Mouse (Mus musculus) limb, embryonic 15.5 days (tissue): Measurements from ENCODE around the gene Zfp346. TPM values are rescaled to one million over a fixed set of nuclear protein-coding genes. Genes with fewer than 3 reads are reported as not detected.
"Not testable (repeated sequence)": the region's sequence is repeated elsewhere in the genome, so short reads cannot be mapped to it uniquely, and the experiment has no call there.

Source experiments
- ATAC-seq: fragments of 200-750 bp; cut with Nextera tagmentation; 2 replicates; pipeline ENCODE4 v1.8.0; 2017; ENCODE audit warnings: low read depth, moderate TSS enrichment; ENCODE audit not compliant: insufficient number of reproducible peaks, low FRiP score, low TSS enrichment
- H3K27ac ChIP-seq: fragments of 300-500 bp; sonication (generic); 2 replicates; pipeline ENCODE4 v1.5.1; 2015; ENCODE audit warnings: moderate library complexity, mild to moderate bottlenecking, inconsistent platforms
- H3K27me3 ChIP-seq: fragments of 300-500 bp; sonication (generic); 2 replicates; pipeline ENCODE4 v1.6.1; 2015; ENCODE audit warnings: inconsistent platforms
- H3K36me3 ChIP-seq: fragments of 300-500 bp; sonication (generic); 2 replicates; pipeline ENCODE4 v1.6.1; 2015; ENCODE audit warnings: inconsistent platforms
- H3K4me1 ChIP-seq: fragments of 300-500 bp; sonication (generic); 2 replicates; pipeline ENCODE4 v1.6.1; 2015; ENCODE audit warnings: inconsistent platforms
- H3K4me2 ChIP-seq: fragments of 300-500 bp; sonication (generic); 2 replicates; pipeline ENCODE4 v1.6.1; 2015; ENCODE audit warnings: mild to moderate bottlenecking, inconsistent platforms
- H3K4me3 ChIP-seq: fragments of 300-500 bp; sonication (generic); 2 replicates; pipeline ENCODE4 v1.5.1; 2015; ENCODE audit warnings: mild to moderate bottlenecking, inconsistent platforms
- H3K9ac ChIP-seq: fragments of 300-500 bp; sonication (generic); 2 replicates; pipeline ENCODE4 v1.6.1; 2015; ENCODE audit warnings: inconsistent platforms
- H3K9me3 ChIP-seq: fragments of 300-500 bp; sonication (generic); 2 replicates; pipeline ENCODE4 v1.6.1; 2016; ENCODE audit warnings: inconsistent platforms
- WGBS: fragments of 180-500 bp; shearing (Covaris S2); methylation state at CpG from one replicate; pipeline ENCODE4 v1.1.7; 2015; 5-methylcytosine and 5-hydroxymethylcytosine counted together
- polyA plus RNA-seq: library from polyadenylated mRNA; unstranded; fragments of >200 nt; fragmentation: Nextera tagmentation; extraction: Ambion mirVana; gene quantifications from 2 replicates; pipeline ENCODE4 v1.2.1, GENCODE M21; 2015

The Zfp346 gene
- 22.2 and 26.0 TPM in 2 replicates for polyA plus RNA-seq

GRCm38 (mm10) chr13:55105045-55105952 is at the start of gene Zfp346:
Gene Zfp346, plus strand, starts transcription at chr13:55105311.
- under 1% methylated on average over 66 of the region's 66 CpGs for WGBS
- peak within 1 kb of the TSS; percentile 89 for H3K27ac ChIP-seq
- peaks cover 9% of the 10 kb centered on the region for H3K4me1 ChIP-seq
- peak; percentile 93 for ATAC-seq
- H3K36me3 ChIP-seq: peaks cover 23% of the 10 kb centered on the region
- H3K27me3 ChIP-seq: no peaks in the 10 kb centered on the region
- peak within 1 kb of the TSS; percentile 76 for H3K9ac ChIP-seq
- peak within 1 kb of the TSS; percentile 70 for H3K4me2 ChIP-seq
- peak within 1 kb of the TSS; percentile 95 for H3K4me3 ChIP-seq
- H3K9me3 ChIP-seq: no peaks in the 10 kb centered on the region

- Histone ChIP-seq H3K4me2 (no peak overlapping the region), H3K4me3 (no peak overlapping the region), H3K9me3 (no peaks in the 10 kb centered on the region), H3K4me1 (no peaks in the 10 kb centered on the region), H3K27me3 (no peaks in the 10 kb centered on the region), H3K9ac (no peak overlapping the region), H3K27ac (no peak overlapping the region), H3K36me3 (peaks cover 14% of the 10 kb centered on the region)
- no peak for ATAC-seq
- 97% methylated on average over 2 of the region's 2 CpGs for WGBS
Observed at GRCm38 (mm10) chr13:55058042-55058441, 47.1 kb upstream of the Zfp346 start.

- H3K4me2 ChIP-seq: no peak overlapping the region
- H3K36me3 ChIP-seq: peaks cover 7% of the 10 kb centered on the region
- ATAC-seq: no peak
- no peak overlapping the region for H3K27ac ChIP-seq
- no peaks in the 10 kb centered on the region for H3K4me1 ChIP-seq
- no peak overlapping the region for H3K4me3 ChIP-seq
- H3K9me3 ChIP-seq: no peaks in the 10 kb centered on the region
- H3K27me3 ChIP-seq: no peaks in the 10 kb centered on the region
- WGBS: 87% methylated on average over 2 of the region's 2 CpGs
- H3K9ac ChIP-seq: no peak overlapping the region
Observed at GRCm38 (mm10) chr13:55063276-55063675, 41.8 kb upstream of the Zfp346 start.

GRCm38 (mm10) chr13:55069719-55070118 is 35.4 kb upstream of the Zfp346 start:
- H3K9me3 ChIP-seq: no peaks in the 10 kb centered on the region
- no peak overlapping the region for H3K27ac ChIP-seq
- no peak overlapping the region for H3K9ac ChIP-seq
- H3K4me2 ChIP-seq: no peak overlapping the region
- 67% methylated on average over 7 of the region's 7 CpGs for WGBS
- no peaks in the 10 kb centered on the region for H3K27me3 ChIP-seq
- H3K4me1 ChIP-seq: no peaks in the 10 kb centered on the region
- H3K4me3 ChIP-seq: no peak overlapping the region
- H3K36me3 ChIP-seq: 0 out of 2 replicates have a peak, but pooled peaks cover 5% of the 10 kb centered on the region
- ATAC-seq: no peak

- no peak for ATAC-seq
- no peak overlapping the region for H3K9ac ChIP-seq
Observed at GRCm38 (mm10) chr13:55071322-55071721, 33.8 kb upstream of the Zfp346 start.

GRCm38 (mm10) chr13:55075597-55075996 is 29.5 kb upstream of the Zfp346 start:
- Histone ChIP-seq H3K4me2 (no peak overlapping the region), H3K4me3 (no peak overlapping the region), H3K4me1 (no peaks in the 10 kb centered on the region), H3K27me3 (no peaks in the 10 kb centered on the region), H3K27ac (no peak overlapping the region), H3K9ac (no peak overlapping the region), H3K9me3 (no peaks in the 10 kb centered on the region), H3K36me3 (peaks cover 23% of the 10 kb centered on the region)
- 59% methylated on average over 5 of the region's 5 CpGs for WGBS
- ATAC-seq: no peak

More at GRCm38 (mm10) chr13:55071322-55071721, 33.8 kb upstream of the Zfp346 start:
- Histone ChIP-seq H3K4me2 (no peak overlapping the region), H3K27me3 (no peaks in the 10 kb centered on the region), H3K27ac (no peak overlapping the region), H3K36me3 (peaks cover 11% of the 10 kb centered on the region), H3K4me3 (no peak overlapping the region), H3K9me3 (no peaks in the 10 kb centered on the region), H3K4me1 (no peaks in the 10 kb centered on the region)
- 1% methylated on average over 3 of the region's 3 CpGs for WGBS

GRCm38 (mm10) chr13:55092588-55092987 is 12.5 kb upstream of the Zfp346 start:
- Histone ChIP-seq H3K9ac (no peak overlapping the region), H3K4me1 (no peaks in the 10 kb centered on the region), H3K4me2 (no peak overlapping the region), H3K27ac (no peak overlapping the region), H3K4me3 (no peak overlapping the region), H3K36me3 (peaks cover 11% of the 10 kb centered on the region), H3K27me3 (no peaks in the 10 kb centered on the region), H3K9me3 (no peaks in the 10 kb centered on the region)
- WGBS: 90% methylated on average over 4 of the region's 4 CpGs
- ATAC-seq: no peak

DNA sequence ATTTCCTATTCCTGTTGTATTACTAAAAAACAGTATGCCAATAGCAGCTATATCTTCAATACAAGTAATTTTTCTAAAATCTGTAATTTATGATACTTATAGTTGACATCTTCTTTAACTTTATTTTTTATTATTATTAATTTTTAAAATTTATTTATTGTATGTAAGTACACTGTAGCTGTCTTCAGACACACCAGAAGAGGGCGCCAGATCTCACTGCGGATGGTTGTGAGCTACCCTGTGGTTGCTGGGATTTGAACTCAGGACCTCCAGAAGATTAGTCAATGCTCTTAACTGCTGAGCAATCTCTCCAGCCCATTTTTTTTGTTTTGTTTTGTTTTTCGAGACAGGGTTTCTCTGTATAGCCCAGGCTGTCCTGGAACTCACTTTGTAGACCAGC is 7.3 kb upstream of the Zfp346 start:
- not testable (repeated sequence) for H3K9me3 ChIP-seq, H3K36me3 ChIP-seq, H3K27ac ChIP-seq, H3K4me3 ChIP-seq, H3K27me3 ChIP-seq, H3K4me1 ChIP-seq, H3K9ac ChIP-seq, ATAC-seq, H3K4me2 ChIP-seq
- WGBS: 91% methylated on average over 3 of the region's 3 CpGs

- Histone ChIP-seq H3K4me3 (peak overlapping the region; percentile 88), H3K9ac (peak overlapping the region; percentile 97), H3K4me1 (peaks cover 9% of the 10 kb centered on the region), H3K27ac (peak overlapping the region; percentile 95), H3K27me3 (no peaks in the 10 kb centered on the region), H3K36me3 (no peaks in the 10 kb centered on the region), H3K9me3 (no peaks in the 10 kb centered on the region), H3K4me2 (peak overlapping the region; percentile 55)
- 29% methylated on average over 20 of the region's 20 CpGs for WGBS
- ATAC-seq: no peak
Observed at GRCm38 (mm10) chr13:55099066-55099725, 5.9 kb upstream of the Zfp346 start.

DNA sequence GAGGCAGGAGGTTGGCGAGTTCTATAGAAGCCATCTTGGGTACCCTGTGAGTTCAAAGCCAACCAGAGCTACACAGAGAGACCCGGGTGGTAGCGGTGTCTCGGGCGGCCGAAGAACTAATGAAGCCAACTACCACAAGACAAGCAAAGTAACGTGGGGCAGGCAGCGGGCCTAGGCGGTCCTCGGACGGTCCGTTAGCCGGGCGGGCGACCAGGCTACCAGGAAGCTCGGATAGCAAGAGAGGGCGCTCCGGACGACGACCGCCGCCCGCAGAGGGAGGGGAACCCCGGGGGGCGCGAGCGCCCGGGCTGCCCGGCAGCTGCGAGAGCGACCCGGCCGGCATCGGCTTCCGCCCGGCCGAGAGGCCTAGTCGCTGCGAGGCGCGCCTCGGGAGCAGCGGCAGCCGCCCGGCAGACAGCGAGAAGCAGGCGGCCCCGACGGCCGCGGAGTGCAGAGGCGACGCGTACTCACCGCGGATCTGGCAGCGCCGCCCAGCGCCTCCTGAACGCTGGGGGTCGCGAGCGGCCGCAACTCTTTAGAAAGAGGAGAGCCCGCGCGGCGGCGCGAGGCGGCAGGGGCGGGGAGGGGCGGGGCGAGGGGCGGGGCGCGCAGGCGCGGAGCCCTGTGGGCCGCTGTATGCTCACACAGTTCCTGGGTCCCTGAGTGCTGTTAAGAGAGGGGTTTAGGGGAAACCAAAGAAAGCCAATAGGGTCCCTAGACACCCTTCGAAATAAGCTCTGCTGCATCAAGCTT is 5.2 kb upstream of the Zfp346 start, which contains the start of gene Uimc1:
Gene Uimc1, minus strand, starts transcription at position 575 of the 753 bp plus-strand sequence.
- H3K4me2 ChIP-seq: peak within 1 kb of the TSS; percentile 55
- H3K27me3 ChIP-seq: no peaks in the 10 kb centered on the region
- H3K36me3 ChIP-seq: no peaks in the 10 kb centered on the region
- H3K4me3 ChIP-seq: peak within 1 kb of the TSS; percentile 88
- peaks cover 10% of the 10 kb centered on the region for H3K4me1 ChIP-seq
- H3K9ac ChIP-seq: peak within 1 kb of the TSS; percentile 97
- ATAC-seq: peak; percentile 90
- under 1% methylated on average over 80 of the region's 81 CpGs for WGBS
- no peaks in the 10 kb centered on the region for H3K9me3 ChIP-seq
- peak within 1 kb of the TSS; percentile 95 for H3K27ac ChIP-seq

DNA sequence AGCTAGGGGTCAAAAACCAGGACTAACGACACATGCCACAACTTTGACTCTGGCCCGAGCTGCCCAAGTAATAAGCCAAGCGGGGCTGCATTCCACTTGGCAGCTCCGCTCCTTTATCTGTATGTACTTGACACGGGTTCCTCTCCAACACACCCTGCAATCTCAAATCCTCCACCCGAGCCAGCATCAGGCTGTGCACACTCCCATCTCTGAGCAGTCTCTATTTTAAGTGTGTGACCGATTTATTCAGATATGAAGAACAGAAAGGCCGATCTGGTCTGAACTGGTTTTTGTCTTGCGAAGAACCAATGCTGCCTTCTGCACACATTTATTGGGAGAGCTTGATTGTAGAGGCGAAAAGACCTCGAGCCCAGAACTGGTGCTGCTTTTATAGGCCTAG is 3.5 kb upstream of the Zfp346 start:
- no peaks in the 10 kb centered on the region for H3K9me3 ChIP-seq
- ATAC-seq: no peak
- H3K4me1 ChIP-seq: peaks cover 18% of the 10 kb centered on the region
- H3K27me3 ChIP-seq: no peaks in the 10 kb centered on the region
- H3K36me3 ChIP-seq: no peaks in the 10 kb centered on the region
- H3K9ac ChIP-seq: no peak overlapping the region
- H3K4me3 ChIP-seq: no peak overlapping the region
- no peak overlapping the region for H3K27ac ChIP-seq
- 89% methylated on average over 11 of the region's 11 CpGs for WGBS
- no peak overlapping the region for H3K4me2 ChIP-seq
